Mouse (Mus musculus) E14TG2a.4 (cell line): ENCODE data around the gene Plcd1.

Experiments used
- CTCF ChIP-seq: conservative IDR thresholded peaks from 2 replicates; pipeline ENCODE4 v1.5.1; 2014; ENCODE audit warnings: low read length
- NANOG ChIP-seq: IDR thresholded peaks from 2 replicates; pipeline ENCODE4 v1.6.1; 2014; ENCODE audit warnings: borderline replicate concordance, low read length, mixed read lengths
- POU5F1 ChIP-seq: IDR thresholded peaks from 2 replicates; pipeline ENCODE4 v1.6.1; 2014; ENCODE audit warnings: low read length, borderline replicate concordance

DNA sequence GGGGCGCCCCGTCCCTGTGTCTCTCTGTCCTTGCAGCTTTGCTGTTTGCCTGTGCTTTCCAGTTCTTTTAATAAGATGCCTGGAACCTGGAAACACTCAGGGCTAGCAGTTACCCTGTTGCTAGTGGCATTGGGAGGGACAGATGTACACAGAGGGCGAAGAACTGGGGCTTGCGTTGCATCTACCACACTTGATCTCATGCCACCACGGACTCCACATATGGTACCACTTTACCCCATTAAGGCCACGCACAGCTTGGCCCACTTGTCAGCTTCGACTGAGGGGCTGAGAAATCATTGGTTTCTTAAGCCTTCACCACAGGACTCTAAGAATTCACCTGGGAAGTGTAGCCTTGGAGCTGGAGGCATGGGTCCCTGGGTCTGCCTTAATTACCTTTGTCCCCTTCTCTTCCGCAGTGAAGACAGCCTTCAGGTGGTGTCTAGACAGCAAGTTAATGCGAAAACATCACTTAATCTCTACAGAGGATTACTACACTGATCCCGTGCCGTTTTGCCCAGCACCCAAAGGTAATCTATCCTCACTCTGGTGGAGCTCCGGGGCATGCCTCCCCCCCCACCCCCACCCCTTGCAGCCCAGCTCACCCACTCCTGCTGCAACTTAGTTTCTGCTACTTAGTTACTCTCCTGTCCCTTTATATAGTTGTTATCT lies 16.5 kb upstream of the Plcd1 start:
- TF ChIP-seq CTCF (no peak), NANOG (no peak), POU5F1 (no peak)
